Mouse (Mus musculus) R1 (cell line): Measurements from ENCODE around the gene Slc4a11.

ENCODE experiments used
- DNase-seq: peaks from one replicate; pipeline ENCODE4 v3.0.0-alpha.2; 2018; ENCODE audit warnings: low read depth, low spot score

Gene Slc4a11

DNA sequence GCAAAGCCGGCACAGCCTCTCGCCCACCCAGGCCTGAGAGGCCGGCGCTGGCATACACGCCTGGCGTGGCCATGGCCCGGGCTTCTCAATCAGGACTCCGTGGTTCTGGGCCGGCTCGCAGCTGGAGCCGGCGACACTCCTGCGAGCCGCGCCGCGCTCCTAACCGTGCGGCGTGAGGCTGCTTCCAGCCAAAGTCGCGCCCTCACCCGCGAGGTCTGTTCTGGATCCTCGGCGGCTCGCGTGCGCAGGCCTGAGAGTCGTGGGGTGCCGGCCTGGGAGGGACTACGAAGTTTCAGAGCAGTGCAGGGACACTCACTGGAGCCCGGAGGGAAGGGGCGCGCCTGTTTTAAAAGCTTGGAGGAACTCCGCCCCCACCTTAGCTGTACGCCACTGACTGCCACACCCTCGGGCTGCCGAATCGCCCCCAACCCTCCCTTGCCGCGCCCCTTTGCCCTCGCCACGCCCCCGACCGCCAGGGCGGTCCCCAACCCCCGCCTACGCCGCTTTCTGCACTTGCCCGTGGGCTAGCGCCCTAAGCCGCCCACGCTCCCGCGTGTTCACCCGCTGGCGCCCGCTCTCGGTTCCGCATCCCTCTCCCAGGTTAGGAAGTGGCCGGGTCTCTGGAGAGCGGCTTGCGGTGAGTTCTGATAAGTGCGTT, at the start of gene Slc4a11:
Slc4a11 (minus strand) TSS at position 367 of the 658 bp plus-strand sequence.
- peak; percentile 97 for DNase-seq

- peak; percentile 58 for DNase-seq
These were observed 46.3 kb upstream of the Slc4a11 start for GRCm38 (mm10) chr2:130743576-130743975.

DNA sequence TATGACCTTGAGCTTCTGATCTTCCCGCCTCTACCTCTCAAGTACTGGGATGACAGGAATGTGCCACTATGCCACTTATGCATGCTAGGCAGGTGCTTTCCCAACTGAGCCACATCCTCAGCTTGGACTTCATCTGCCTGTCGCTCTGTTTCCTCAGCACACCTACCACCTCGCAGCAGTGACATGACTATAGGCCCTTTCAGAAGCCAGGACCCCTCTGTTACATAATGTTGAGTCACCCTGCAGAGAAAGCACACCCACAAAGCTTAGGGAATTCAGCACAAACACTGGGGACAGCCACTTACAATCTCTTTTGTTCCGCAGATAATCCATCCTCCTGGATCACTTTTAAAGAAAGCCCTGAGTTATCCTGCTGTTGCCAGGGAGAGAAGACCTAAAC, 42.8 kb upstream of the Slc4a11 start:
- peak; percentile 29 for DNase-seq

- DNase-seq, result no peak
These were observed 40.7 kb upstream of the Slc4a11 start for GRCm38 (mm10) chr2:130738019-130738418.

DNA sequence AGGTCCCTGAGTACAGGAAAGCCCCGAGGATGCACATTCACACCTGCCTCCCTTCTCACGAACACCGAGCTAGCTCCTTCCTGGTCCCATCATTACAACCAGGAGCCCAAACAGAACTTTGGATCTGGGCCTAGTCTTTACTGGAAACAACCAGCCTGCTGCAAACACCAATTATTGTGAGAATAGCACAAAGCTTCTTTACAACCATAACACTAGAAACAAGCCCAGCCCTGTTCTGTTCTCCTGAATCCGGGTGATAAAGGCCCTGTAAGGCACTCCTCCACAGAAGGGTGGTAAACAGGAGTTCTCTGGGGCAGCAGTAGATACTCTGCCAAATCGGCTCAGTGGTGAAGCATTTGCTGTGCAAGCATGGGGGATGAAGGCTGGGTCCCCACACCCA, 38.0 kb upstream of the Slc4a11 start:
- no peak for DNase-seq

DNA sequence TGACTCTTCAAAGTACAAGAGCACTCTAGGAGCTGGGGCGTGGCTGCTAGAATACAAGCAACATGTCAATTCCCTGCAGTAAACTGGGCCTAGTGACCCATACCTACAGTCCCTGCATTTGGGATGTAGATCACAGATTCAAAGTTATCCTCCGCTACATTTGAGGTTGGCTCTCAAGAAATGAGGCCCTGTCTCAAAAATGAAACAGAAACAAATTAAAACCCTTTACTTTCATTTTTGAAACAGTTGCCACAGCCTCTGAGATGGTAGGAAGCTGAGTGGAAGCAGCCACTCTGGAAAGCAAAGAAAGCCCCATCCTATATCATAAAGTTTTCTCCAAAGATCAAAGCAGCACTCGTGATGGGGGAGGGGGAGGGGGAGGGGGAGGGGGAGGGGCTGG, 36.1 kb upstream of the Slc4a11 start:
- no peak for DNase-seq

- no peak for DNase-seq
These were observed 34.5 kb upstream of the Slc4a11 start for GRCm38 (mm10) chr2:130731855-130732254.

GRCm38 (mm10) chr2:130730746-130731145, 33.4 kb upstream of the Slc4a11 start:
- no peak for DNase-seq

GRCm38 (mm10) chr2:130728906-130729585, 31.7 kb upstream of the Slc4a11 start:
- no peak for DNase-seq

GRCm38 (mm10) chr2:130727752-130728151, 30.4 kb upstream of the Slc4a11 start:
- DNase-seq, result no peak

GRCm38 (mm10) chr2:130724369-130724768, 27.1 kb upstream of the Slc4a11 start:
- no peak for DNase-seq

GRCm38 (mm10) chr2:130717951-130718350, 20.6 kb upstream of the Slc4a11 start:
- DNase-seq, result no peak

- no peak for DNase-seq
These were observed 9.7 kb upstream of the Slc4a11 start for GRCm38 (mm10) chr2:130707057-130707456.

DNA sequence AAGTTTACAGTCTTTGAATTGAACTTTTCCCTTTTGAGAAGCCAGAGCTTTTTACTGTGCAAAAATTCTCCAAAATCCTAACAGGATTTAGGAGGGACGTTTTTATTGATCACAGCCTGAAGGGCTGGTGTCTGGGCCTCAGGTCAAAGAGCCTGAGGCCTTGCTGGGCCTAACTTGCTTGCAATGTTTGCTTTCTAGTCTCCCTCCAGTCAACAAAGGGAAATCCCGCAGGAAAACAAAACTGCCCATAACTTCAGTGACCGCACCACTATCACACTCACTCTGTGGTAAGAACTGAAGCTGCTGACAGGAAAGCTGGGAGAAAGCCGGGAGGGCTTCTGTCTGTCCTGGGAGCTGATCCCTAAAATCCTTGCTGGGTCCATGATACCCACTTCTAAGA, 9.3 kb upstream of the Slc4a11 start:
- DNase-seq, result no peak

DNA sequence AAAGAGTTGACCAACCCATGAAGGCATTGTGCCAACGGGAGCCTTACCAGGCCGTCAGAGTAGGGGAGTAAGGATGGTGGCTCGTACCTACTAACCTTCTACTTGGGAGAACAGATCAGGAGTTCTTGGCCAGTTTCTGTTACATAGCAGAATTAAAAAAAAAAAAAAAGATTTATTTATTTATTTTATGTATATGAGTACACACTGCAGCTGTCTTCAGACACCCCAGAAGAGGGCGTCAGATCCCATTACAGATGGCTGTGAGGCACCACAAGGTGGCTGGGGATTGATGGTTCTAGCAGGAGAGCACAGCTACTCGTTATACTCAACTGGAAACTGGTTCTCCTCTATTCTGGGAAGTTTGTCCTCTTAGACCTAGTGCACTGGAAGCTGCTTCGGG, 7.9 kb upstream of the Slc4a11 start:
- DNase-seq, result no peak

- DNase-seq, result peak; percentile 23
These were observed 7.0 kb upstream of the Slc4a11 start for GRCm38 (mm10) chr2:130704040-130705001.

GRCm38 (mm10) chr2:130697821-130698266, 525 bp upstream of the Slc4a11 start:
- peak; percentile 85 for DNase-seq

DNA sequence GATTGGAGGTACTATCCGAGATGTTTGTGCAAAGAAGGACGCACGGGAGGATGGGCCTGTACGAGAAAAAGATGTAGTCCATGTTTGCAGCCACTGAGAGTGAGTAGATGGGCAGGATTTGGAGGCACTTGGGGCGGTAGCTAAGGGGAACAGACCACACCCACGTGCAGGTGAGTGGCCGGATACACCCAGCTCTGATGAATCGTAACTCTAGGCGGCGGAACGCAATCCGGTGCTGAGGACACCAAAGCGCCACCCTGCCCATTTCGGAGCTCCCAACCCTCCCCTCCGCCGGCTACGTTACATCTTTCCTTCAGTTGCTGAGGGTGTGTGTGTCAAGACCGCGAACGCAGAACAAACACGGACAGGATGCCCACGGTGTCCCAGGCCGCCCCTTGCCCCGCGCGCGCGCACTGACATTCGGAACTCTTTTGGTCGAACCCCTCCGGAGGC, 593 bp downstream of the Slc4a11 start:
- DNase-seq, result peak; percentile 83

DNA sequence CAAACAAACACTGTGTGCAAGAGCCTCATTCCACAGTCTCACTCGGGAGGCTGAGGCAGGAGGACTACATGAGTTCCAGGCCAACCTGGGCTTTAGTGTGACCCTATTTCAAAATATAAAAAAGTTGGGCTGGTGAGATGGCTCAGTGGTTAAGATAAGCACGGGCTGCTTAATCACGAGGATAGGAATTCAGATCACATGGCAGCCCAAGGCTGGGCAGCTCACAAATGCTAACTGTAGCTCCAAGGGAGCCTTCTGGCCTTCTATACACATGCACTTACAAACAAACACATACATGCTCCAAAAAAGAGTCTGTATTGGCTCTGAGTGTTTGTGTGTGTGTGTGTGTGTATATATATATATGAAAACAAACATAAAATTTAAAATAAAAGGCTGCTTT, 3.8 kb downstream of the Slc4a11 start:
- DNase-seq, result no peak

GRCm38 (mm10) chr2:130689011-130689410, 8.3 kb downstream of the Slc4a11 start:
- DNase-seq, result no peak

DNA sequence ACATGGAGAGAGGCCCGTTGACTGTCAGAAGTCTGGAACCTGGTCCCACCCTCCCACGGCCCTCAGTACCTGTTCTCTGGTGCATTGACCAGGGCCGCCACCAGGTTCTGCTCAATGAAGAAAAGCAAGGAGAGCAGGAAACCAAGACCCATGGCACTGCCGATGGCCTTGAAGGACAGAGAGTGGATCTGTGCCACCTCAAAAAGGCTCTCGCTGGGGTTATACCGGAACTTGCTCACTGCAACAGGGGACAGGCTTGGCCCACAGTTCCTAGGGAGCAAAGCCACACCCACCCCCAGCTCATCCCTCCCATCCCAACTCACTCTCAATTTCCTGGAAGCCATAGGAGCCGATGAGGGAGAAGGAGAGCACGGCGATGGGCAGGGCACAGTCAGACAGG, 11.9 kb downstream of the Slc4a11 start:
- peak; percentile 56 for DNase-seq

DNA sequence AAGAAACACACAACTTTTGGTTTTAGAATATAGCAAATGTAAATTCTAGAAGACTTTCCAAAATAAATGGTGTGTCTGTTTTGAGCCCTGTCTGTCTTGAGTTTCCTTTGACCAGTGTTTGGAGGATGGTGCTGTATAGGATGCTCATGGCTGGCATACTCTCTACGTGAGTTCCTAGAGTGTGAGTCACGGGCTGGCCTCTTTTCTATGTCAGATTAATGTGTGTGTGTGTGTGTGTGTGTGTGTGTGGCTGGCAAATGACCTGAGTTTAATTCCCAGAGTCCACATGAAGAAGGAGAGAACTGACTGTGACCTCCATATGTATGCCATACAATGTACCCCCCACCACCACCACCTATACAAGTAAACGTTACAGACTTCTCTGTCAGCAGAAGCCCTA, 15.8 kb downstream of the Slc4a11 start:
- DNase-seq, result no peak
